Mouse (Mus musculus) spleen, postnatal 4 days (tissue): ENCODE measurements around the gene Klhl1.
A peak's percentile ranks its signal among the peaks of the same experiment; 100 is the strongest.

Source experiments
- DNase-seq, 2 experiments: peaks; one replicate each; pipeline ENCODE4 v3.0.0; 2022; ENCODE audit warnings: low spot score in 2 of 2

The Klhl1 gene

DNA sequence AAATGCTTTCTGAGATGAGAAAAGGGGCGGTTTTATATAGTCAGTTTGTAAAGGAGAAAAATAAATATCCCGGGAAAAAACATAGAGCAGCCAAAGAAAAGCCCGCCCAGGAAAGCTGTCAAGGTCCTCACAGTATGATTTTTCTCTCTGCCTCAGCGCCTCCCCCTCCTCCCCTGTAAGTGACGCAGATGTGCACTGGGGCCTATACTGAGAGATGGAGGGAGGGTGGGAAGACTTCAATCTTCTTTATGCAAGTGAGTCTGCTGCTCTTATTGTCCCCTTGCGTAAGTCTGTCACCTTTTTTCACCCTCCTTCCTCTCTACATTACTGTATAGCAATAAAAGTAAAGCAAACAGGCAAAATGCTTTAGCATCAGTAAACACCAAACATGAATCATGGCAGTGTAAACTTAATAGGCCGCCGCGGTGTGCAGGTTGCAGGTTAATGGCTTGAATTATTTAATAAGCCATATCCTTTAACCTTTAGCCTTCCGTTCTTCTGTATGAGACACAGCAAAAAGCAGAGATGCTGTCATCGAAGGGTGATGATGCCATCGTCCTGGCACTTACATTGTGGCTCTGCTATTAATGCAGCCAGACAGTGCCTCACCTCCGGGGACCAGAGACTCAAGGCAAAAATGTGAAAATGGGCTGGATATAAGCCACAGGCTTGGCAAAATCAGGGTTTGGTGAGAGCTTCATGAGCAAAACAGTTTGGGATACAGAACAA lies at the start of gene Klhl1:
TSS of gene Klhl1 (minus strand) at position 149 of the 729 bp plus-strand sequence.
- no peak for DNase-seq

DNA sequence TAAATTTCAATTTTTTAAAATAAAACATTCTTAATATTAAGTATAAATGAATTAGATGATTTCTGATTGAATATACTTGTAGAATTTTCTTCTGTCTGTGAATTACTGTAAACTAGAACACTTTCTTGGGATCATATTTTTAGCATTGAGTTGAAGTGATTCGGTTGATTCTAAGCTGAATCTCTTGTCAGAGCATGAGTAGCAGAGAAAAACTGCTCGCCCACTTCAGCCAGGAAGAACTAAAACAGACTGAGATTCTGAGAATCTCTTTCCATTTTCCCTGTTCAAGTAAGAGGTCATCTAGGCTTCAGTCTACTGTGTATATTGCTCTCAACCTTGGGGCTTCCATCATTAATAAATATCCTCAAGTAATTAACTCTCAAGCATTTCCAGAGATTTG lies 34.8 kb upstream of the Klhl1 start:
- no peak for DNase-seq

DNA sequence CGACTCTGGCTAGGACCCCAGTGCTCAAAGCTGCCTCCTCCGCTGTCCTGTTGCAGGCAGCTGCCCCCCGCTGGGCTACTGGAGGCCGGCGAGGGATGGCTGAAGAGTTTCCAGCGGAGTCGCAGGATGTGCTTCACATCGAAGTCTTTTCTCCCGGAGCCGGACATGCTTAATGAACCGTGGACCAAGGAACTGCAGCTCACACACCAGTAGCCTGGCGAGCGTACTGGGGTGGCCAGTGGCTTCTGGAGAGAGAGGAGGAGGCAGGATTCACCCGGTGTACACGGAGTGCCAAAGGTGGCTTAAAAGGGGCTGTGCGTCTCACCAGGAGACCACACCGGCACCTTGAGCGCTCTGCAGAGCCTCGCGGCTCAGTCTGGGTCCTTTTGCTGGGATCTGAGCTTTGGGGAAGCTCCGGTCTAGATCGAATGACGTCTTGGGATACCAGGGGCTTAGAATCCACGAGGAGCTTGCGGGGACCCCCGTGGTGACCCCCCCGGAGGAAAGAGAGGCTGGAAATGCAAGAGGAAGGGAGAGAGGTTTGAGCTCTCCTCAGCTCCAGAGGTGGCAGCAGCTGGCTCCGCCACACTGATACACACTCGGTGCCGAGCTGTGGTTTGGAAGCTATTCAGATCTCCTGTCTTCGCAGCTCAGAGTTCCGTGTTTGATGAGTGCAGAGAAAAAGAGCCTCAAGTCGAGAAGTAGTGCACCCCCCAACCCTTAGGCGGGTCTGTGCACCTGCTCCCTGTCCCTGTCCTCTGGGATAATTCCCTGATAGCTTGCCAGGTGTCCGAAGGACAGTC lies 550 bp downstream of the Klhl1 start:
- no peak for DNase-seq

DNA sequence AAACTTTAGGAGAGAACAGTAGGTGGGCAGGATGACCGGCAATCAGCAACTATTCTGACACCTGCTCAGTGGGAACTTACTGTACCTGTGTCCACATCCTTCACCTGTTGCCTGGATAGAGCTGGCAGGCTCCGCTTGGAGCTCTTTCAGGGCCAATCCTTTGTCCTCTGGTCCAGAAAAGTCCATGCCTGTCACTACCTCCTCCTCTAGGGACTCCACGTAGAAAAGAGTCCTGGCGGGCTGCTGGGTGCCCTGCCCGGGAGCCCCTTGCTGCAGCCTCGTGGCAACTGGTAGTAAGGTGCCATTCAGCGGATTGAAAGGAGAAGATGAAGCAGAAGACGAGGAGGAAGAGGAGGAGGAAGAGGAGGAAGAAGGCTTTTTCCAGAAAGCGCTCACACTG lies 1.2 kb downstream of the Klhl1 start:
- no peak for DNase-seq

DNA sequence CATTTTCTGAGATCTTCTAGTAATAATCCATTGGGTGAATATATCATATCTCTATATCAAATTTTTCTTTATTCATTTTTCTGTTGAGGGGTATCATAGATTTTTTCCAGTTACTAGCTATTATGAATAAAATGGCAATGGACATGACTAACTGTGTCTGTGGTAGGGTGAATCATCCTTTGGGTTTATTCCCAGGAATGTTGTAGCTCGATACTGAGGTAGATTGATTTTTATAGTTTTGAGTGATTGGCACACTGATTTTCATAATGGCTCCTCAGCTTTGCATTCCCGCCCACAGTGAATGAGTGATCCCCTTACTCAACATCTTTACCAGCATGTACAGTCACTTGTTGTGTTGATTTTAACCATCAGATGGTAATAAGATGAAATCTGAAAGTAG lies 19.0 kb downstream of the Klhl1 start:
- no peak for DNase-seq

DNA sequence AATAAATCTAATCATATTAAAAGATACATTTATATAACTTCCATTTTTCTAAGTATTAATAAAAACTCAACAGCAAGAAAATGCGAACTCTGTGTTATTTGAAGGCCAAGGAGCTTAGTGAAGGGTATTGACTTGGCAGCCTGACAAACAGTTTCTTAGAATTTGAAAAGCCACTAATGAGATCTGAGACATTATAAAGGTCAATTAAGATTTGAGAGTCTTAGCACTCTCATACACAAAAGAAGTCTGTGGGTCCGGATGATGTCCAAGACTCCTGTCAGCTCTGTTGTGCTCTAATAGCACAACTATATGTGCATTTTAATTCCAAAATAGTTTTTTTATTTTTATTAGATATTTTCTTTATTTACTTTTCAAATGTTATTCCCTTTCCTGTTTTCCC lies 47.1 kb downstream of the Klhl1 start:
- no peak for DNase-seq

DNA sequence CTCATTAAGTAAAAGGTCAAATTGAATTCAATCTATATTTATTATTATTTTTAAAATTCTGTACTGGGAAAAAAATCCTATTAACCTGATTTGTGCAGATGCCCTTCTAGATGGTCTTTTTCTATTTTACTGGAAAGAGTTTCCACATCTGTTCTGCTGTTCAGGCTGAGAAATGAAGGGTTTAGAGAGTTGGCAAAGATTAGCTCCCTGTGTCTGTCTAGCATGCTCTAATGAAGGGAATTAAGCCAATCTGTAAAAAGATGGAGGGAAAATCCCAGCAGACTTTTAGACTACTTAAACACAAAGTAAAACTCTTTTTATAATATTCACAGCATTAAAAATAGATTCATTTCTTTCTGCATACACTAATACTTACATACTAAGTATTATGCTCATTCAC lies 47.6 kb downstream of the Klhl1 start:
- no peak for DNase-seq

DNA sequence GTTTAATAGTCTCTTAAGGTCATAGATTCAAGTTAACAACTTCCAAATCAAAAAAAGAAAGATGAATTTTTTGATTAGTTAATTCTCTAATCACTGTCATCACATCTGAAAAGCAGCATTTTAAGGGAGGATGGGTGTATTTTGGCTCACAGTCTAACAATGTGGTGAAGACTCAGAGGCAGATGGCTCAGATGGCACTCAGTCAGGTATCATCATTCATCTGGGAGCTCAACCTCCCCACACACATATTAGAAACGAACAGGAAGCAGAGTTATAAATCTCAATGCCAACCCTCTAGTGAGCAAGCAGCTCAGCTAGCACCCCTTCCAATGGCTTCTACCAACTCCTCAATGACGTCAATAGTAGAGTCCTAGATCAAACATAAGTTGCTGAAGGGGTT lies 57.1 kb downstream of the Klhl1 start:
- DNase-seq = no peak

DNA sequence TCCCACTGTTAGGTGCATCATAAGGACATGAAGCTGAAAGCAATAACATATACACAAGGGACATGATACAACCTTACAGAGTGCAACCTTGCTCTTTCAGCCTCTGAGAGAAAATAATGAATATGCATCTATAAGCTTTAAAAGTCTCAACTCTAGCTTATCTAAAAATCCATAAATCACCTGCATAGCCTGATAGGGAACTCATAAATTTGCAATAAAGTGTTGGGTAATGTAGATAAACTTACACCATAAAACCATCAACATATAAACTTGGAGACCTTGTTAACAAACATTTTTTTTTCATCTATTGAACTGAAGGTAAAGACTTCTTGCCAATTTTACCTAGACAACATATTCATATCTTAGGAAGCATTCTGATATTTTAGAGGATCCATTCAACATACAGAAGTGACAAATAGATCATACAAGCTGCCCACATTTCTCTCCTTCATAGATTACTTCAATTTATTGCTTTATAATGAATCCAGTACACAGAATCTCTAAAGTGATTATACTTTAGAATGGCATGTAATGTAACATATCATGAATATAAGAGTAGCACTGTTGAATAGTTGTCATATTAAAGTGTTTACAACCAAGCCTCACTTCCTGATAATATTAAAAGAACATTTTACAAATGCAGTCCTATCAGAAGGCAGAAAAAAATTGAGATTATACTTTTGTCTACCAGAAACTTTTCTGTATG lies 126.7 kb downstream of the Klhl1 start:
- DNase-seq = no peak

DNA sequence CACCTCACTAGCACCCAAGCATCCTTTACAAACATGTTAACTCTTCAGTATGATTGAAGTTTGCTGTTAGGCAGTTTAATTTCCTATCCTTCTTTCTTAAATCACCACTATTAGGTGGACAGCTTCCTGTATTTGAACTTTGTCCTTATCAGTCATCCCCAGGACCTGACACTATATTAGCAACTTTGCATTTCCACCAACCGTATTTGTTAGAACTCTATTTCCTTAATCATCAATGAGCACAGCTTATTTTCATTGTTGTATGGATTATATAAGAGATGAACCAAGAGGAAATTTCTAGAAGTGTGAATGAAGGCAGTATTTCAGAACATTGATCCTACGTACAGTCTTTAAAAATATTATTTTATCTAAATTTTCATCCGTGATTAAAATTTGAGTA lies 156.2 kb downstream of the Klhl1 start:
- no peak for DNase-seq

DNA sequence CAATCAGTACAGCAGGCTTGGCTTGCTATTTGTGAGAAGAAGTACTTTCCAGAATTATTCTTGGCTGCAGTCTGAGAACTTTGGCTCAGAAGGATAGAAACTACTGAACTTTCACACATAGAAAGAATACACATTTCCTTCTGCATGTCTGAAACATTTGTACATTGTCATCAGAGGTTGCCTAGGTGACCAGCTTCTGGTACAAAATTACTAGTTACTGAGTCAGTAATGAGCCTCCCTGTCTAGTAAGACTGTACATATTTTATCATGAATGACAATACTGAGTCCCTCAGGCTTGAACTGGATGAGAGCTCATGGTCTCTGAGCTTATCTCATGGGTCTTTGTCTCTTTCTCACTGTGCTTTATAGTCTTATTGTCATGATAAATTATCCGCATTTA lies 170.7 kb downstream of the Klhl1 start:
- no peak for DNase-seq

DNA sequence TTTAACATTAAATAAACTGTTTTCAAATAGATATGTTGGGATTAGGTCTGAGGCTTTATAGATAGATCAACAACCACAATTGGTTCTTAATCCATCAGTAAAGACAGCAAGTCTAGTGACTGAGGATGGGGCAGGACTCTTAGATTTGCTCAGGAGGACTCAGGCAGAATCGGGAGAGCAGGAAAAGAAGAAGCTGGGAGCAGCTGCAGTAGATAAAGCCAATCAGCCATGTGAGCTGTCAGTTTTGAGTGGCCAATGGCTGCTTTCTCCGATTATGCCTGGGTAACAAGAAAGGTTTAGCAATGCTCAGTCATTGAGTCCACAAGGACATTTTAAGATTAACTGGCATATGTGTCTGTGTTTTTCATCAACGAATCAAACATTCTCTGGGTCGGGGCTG lies 187.8 kb downstream of the Klhl1 start:
- DNase-seq = no peak

DNA sequence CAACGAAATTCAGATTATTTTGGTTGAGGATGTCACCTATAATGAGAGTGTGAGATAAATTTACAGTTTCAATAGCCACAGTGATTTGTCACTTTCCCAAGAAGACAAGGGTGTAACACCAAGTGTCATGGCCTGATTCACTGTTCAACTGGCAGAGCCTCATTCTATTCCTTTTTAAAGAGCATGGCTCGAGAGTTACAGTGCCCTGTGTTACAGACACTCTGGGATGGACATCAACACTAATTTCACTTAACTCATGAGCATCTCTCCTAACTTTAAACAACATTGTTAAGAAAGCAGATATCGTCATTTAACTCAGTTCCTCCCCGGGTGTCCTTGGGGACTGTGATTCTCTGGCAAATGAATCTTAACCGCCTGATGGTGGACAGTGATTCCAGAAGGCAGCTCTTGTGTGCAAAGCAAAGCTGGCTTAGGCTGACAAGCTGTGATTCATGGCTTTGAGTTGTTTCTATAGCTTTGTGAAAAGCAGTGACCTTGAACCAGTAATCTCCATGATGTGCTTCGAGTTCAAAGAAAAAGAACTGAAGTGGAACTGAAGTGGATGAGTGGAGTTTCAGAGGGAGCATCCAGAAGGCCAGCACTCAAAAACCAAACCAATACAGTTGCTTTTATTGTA lies 301.0 kb downstream of the Klhl1 start:
- no peak for DNase-seq

DNA sequence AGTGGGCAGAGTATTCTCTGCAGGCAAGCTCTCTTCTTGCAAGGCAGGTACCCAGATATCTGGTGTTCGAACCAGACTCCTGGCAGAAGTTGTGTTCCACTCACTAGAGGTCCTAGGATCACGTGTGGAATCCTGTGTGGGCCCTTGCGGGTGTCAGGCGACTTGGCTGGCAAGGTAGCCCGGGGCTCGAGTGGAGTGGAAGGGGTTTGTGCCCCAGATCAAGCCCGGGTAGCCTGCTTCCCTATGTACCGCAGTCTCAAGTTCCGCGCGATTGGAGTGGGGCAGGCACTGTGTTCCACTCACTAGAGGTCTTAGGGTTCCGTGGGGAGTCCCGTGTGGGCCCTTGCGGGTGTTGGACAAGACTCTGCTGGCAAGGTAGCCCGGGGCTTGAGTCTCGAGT lies 324.1 kb downstream of the Klhl1 start:
- peak; percentile 14 to 63 for DNase-seq

DNA sequence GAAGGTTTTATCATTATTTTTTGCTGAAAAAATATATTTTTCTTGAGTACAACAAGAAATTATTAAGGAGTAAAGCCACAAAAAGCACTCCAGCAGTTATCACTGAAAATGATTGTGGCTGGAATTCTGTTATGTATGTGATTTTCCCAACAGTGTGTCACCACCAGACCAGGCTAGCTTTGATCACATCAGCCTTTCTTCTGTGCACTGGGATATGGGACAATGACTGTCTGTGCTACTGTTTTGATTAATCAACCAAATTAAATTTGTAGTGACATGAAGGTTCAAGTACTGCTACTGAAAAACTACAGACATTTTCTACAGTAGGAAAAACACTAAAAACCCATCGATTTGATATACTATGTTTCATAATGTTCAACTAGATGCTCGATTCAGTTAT lies 344.4 kb downstream of the Klhl1 start:
- no peak for DNase-seq

DNA sequence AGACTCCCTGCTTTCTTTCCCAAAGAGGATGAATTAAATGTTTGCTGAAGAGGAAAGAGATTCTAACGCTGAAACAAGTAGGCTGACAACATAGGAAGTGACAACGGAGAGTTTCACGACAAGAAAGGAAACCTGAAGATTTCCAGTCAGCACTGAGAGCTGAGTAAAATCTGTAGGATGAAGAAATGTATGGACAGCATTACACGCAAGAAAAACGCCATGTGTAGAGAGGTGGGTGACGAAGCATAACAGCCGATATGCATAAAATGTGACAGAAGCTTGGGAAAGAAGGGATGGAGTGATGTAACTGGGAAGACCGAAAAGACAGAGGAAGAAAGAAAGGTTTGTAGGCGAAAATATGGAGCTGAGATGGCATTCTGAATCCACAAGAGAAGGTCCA lies 375.8 kb downstream of the Klhl1 start:
- no peak for DNase-seq

DNA sequence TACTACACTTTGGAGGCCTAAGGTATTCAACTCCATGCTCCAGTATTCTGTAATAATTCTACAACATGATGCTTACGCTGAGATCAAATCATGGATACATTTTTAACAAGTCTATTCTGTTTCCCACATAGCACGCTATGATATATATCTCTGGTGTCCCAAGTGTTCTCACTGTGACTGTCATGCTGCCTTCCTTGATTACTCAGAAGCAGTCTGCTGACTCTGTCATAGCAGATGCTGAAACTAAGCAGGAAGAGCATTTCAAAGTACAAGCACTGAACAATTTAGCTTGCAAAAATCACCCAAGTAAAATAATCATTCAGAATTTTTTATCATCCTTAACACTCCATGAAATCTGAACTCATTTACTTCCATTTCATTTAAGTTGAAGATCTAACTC lies 378.7 kb downstream of the Klhl1 start:
- DNase-seq = no peak

DNA sequence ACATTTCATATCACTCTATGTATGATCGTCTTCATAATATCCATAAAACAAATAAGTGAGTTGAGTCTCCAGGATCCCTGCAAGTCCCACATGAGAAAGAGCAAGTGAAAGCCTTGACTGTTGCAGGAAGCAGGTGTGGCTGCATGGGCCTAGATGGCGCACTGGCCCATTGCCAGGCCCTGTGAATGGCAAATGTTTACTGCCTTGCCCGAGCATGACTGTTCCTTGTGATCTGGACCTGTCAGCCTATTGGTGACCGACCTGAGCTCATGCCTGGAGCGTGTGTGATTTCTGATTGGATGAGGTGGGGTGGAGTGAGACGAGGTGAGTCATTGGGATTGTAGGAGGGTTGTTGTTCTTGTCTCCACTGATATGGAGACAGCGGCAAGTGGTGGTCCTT lies 411.5 kb downstream of the Klhl1 start:
- no peak for DNase-seq

DNA sequence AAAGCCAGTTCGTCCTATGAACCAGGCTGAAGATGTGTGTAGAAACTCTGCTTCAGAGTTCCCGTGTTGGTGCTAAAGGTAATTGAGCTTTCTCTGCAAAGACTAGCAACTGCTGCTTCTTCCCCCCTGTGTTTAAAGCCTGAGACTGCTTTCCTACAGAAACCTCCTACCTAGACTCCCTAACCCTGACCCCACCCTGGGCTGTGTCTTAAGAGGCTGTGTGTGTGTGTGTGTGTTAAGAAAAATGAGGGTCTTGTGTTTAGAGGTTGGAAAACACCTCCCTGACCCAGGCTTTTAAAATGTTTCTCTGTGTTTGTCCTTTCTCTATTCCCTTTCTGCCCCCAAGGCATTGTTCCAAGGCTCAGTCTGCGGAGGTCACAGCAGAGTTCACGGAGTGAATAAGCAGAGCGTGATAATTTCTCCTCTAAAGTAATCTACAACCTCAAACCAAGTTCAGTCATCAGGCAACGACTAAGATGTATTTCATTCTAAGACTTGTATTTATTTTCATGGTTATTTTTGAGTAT lies 437.2 kb downstream of the Klhl1 start:
- no peak for DNase-seq

DNA sequence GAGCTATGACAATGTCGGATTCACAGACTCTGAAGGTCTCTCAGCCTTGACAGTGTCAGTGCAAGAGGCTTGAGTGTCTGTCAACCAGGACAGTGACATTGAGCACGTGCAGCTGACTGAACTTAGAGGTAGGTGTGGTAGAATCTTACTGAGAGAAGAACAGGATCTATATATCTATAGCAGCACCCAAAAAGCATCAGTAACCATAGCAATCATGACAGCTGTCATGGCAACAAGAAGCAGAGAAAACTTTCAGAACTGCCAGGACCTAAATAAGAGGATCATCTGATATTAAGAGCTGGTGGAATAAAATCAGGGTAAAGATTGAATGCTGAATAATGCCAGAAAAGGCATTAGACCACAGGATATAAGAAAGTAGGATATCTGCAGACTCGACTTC lies 453.0 kb downstream of the Klhl1 start:
- DNase-seq = no peak
